Mouse (Mus musculus): ENCODE measurements around the gene Erg. TPM values are rescaled to one million over a fixed set of nuclear protein-coding genes. Genes with fewer than 3 reads are reported as not detected.
A peak's percentile ranks its signal among the peaks of the same experiment; 100 is the strongest.

Gene Erg
- total and polyA plus RNA-seq, 2 experiments from 2014 or later, result 1.8 to 6.4 TPM

- Histone ChIP-seq H3K4me1 (ENCODE audit: insufficient read depth) (no peaks in the 10 kb centered on the region), H3K27ac (ENCODE audit: low read depth, low read length) (no peak overlapping the region), H3K36me3 (ENCODE audit: insufficient read depth) (no peaks in the 10 kb centered on the region), H3K9ac (no peak overlapping the region), H3K4me2 (ENCODE audit: low read depth) (no peak overlapping the region), H3K9me3 (ENCODE audit: low read length) (no peaks in the 10 kb centered on the region), H3K27me3 (ENCODE audit: insufficient read depth, low read length) (no peaks in the 10 kb centered on the region), H3K4me3 (ENCODE audit: low read depth, low read length) (no peak overlapping the region)
- no peak for DNase-seq
- WGBS, result 78% methylated on average over 16 of the region's 16 CpGs
- no peak for TF ChIP-seq CTCF (IDR thresholded peaks at IDR 0.05; ENCODE audit: low read depth)
- no peak for ATAC-seq
These were observed 33.9 kb downstream of the Erg start for GRCm38 (mm10) chr16:95552495-95552894.

- Histone ChIP-seq H3K27me3 (ENCODE audit: insufficient read depth, low read length) (no peaks in the 10 kb centered on the region), H3K9ac (no peak overlapping the region), H3K4me1 (ENCODE audit: insufficient read depth) (no peaks in the 10 kb centered on the region), H3K27ac (ENCODE audit: low read depth, low read length) (no peak overlapping the region), H3K9me3 (ENCODE audit: low read length) (no peaks in the 10 kb centered on the region), H3K4me2 (ENCODE audit: low read depth) (no peak overlapping the region), H3K36me3 (ENCODE audit: insufficient read depth) (no peaks in the 10 kb centered on the region), H3K4me3 (ENCODE audit: low read depth, low read length) (no peak overlapping the region)
- DNase-seq, result no peak
- ATAC-seq, result no peak
- WGBS, result 93% methylated on average over 5 of the region's 5 CpGs
- TF ChIP-seq CTCF (IDR thresholded peaks at IDR 0.05; ENCODE audit: low read depth), result no peak
These were observed 35.9 kb downstream of the Erg start for GRCm38 (mm10) chr16:95550496-95550895.

GRCm38 (mm10) chr16:95544753-95545152 is 41.6 kb downstream of the Erg start:
- no peak for DNase-seq
- H3K9ac ChIP-seq, result no peak overlapping the region
- H3K4me2 ChIP-seq (ENCODE audit: low read depth), result no peak overlapping the region
- TF ChIP-seq CTCF (IDR thresholded peaks at IDR 0.05; ENCODE audit: low read depth), result no peak
- H3K36me3 ChIP-seq (ENCODE audit: insufficient read depth), result no peaks in the 10 kb centered on the region
- WGBS, result 84% methylated on average over 5 of the region's 5 CpGs
- ATAC-seq, result no peak
- no peaks in the 10 kb centered on the region for H3K9me3 ChIP-seq (ENCODE audit: low read length)
- no peak overlapping the region for H3K27ac ChIP-seq (ENCODE audit: low read depth, low read length)
- H3K4me3 ChIP-seq (ENCODE audit: low read depth, low read length), result no peak overlapping the region
- no peaks in the 10 kb centered on the region for H3K4me1 ChIP-seq (ENCODE audit: insufficient read depth)
- H3K27me3 ChIP-seq (ENCODE audit: insufficient read depth, low read length), result no peaks in the 10 kb centered on the region

- no peak for TF ChIP-seq CTCF (IDR thresholded peaks at IDR 0.05; ENCODE audit: low read depth)
- 88% methylated on average over 12 of the region's 12 CpGs for WGBS
- Histone ChIP-seq H3K4me1 (ENCODE audit: insufficient read depth) (no peaks in the 10 kb centered on the region), H3K4me2 (ENCODE audit: low read depth) (no peak overlapping the region), H3K9ac (no peak overlapping the region), H3K36me3 (ENCODE audit: insufficient read depth) (no peaks in the 10 kb centered on the region), H3K27me3 (ENCODE audit: insufficient read depth, low read length) (no peaks in the 10 kb centered on the region), H3K27ac (ENCODE audit: low read depth, low read length) (no peak overlapping the region), H3K9me3 (ENCODE audit: low read length) (no peaks in the 10 kb centered on the region), H3K4me3 (ENCODE audit: low read depth, low read length) (no peak overlapping the region)
- ATAC-seq (no peak), DNase-seq (peak; percentile 24)
These were observed 42.9 kb downstream of the Erg start for GRCm38 (mm10) chr16:95543471-95543870.

- Histone ChIP-seq H3K4me1 (ENCODE audit: insufficient read depth) (no peaks in the 10 kb centered on the region), H3K9me3 (ENCODE audit: low read length) (no peaks in the 10 kb centered on the region), H3K27ac (ENCODE audit: low read depth, low read length) (no peak overlapping the region), H3K4me2 (ENCODE audit: low read depth) (no peak overlapping the region), H3K9ac (no peak overlapping the region), H3K36me3 (ENCODE audit: insufficient read depth) (no peaks in the 10 kb centered on the region), H3K4me3 (ENCODE audit: low read depth, low read length) (no peak overlapping the region), H3K27me3 (ENCODE audit: insufficient read depth, low read length) (no peaks in the 10 kb centered on the region)
- TF ChIP-seq CTCF (IDR thresholded peaks at IDR 0.05; ENCODE audit: low read depth), result no peak
- WGBS, result 81% methylated on average over 3 of the region's 3 CpGs
- ATAC-seq, result no peak
- DNase-seq, result no peak
These were observed 51.2 kb downstream of the Erg start for GRCm38 (mm10) chr16:95535151-95535550.

- TF ChIP-seq CTCF (IDR thresholded peaks at IDR 0.05; ENCODE audit: low read depth), result no peak
- Histone ChIP-seq H3K9ac (no peak overlapping the region), H3K4me1 (ENCODE audit: insufficient read depth) (no peaks in the 10 kb centered on the region), H3K27ac (ENCODE audit: low read depth, low read length) (no peak overlapping the region), H3K4me2 (ENCODE audit: low read depth) (no peak overlapping the region), H3K27me3 (ENCODE audit: insufficient read depth, low read length) (no peaks in the 10 kb centered on the region), H3K36me3 (ENCODE audit: insufficient read depth) (no peaks in the 10 kb centered on the region), H3K9me3 (ENCODE audit: low read length) (no peaks in the 10 kb centered on the region), H3K4me3 (ENCODE audit: low read depth, low read length) (no peak overlapping the region)
- ATAC-seq (no peak), DNase-seq (no peak)
- WGBS, result 75% methylated on average over 13 of the region's 13 CpGs
These were observed 53.9 kb downstream of the Erg start for GRCm38 (mm10) chr16:95532387-95533077.

GRCm38 (mm10) chr16:95527561-95527960 is 58.8 kb downstream of the Erg start:
- Histone ChIP-seq H3K9ac (no peak overlapping the region), H3K27me3 (ENCODE audit: insufficient read depth, low read length) (no peaks in the 10 kb centered on the region), H3K36me3 (ENCODE audit: insufficient read depth) (no peaks in the 10 kb centered on the region), H3K4me3 (ENCODE audit: low read depth, low read length) (no peak overlapping the region), H3K27ac (ENCODE audit: low read depth, low read length) (no peak overlapping the region), H3K4me1 (ENCODE audit: insufficient read depth) (no peaks in the 10 kb centered on the region), H3K4me2 (ENCODE audit: low read depth) (no peak overlapping the region), H3K9me3 (ENCODE audit: low read length) (no peaks in the 10 kb centered on the region)
- TF ChIP-seq CTCF (IDR thresholded peaks at IDR 0.05; ENCODE audit: low read depth), result no peak
- DNase-seq (no peak), ATAC-seq (no peak)
- 98% methylated on average over 2 of the region's 2 CpGs for WGBS
